Mouse (Mus musculus) urinary bladder, postnatal 25 days (tissue): ENCODE measurements around the gene Zfp558.
A peak's percentile ranks its signal among the peaks of the same experiment; 100 is the strongest.
"Not testable (repeated sequence)": the region's sequence is repeated elsewhere in the genome, so short reads cannot be mapped to it uniquely, and the experiment has no call there.

ENCODE experiments used
- DNase-seq: peaks from one replicate; pipeline ENCODE4 v3.0.0; 2022; ENCODE audit warnings: low spot score

Gene Zfp558

DNA sequence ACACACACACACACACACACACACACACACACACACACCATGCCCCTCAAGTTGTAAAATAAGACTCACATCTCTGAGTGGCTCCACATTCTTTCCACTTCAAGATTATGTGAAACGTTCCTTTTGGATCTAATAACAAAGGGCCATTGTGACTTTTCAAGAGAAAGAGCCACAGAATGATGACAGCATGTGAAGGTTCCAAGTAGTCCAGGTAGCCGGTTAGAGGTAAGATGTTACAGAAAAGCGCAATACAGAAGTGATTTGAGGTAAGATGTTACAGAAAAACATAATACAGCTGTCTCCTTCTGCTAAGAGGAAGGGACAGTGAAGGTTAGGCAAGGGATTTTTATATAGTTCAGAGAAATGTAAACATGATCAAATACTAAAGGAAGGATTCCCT lies at the start of gene Zfp558, which contains the start of gene Mbd3l1:
Zfp558 (minus strand) TSS at position 101 of the 400 bp plus-strand sequence.
Mbd3l1 (plus strand) TSS at position 192 of the 400 bp plus-strand sequence.
- no peak for DNase-seq

DNA sequence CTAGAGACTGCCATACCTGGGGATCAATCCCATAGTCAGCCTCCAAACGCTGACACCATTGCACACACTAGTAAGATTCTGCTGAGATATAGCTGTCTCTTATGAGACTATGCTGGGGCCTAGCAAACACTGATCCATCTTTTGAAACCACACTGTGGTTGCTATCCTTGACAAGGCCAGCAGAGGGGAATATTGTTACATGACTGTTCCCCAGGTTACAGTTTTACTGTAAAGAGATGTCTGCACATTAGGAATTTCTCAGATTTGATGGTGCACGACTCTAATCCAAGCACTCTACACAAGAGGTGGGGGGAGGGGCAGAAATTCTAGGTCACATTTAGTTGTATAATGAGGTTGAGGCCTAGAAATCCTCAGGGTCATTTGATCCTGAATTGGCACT lies 30.0 kb upstream of the Zfp558 start:
- DNase-seq, result no peak

DNA sequence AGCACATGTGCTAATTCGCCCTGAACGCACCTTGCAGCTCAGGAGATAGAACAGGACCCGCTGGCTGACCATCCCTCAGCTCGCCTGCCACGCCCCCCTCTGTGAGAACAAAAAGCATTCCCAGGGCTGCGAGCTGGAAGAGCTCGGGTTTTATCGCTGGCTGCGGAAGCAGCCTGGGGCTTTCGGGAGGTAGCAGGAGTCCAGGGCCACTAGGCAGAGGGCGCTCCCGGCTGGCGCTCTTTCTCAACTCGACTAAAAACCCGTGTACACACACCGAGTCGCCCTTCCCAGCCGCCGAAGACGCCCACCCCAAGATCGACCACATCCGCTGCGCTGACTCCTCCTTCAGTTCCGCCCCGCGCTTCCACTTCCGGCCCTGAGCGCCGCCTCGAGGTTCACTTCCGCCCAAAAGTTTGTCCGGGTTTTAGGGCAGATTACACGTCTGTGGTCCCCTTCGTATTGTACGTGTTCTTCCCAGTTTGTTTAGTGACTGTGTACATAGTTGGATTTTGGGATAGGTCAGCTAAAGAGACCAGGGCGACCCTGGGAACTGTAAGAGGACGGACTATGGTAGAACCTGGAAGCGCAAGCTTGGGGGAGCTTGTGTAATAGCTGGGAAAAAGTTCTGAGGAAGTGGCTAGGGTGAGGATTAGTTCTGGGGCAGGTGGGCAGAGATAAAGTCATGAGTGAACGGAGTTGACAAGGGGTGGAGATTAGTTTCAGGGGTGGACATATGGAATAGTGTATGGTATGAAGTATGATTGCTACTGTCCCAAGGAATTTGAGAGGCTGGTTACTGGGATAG lies 4.5 kb downstream of the Zfp558 start:
- peak; percentile 63 for DNase-seq

DNA sequence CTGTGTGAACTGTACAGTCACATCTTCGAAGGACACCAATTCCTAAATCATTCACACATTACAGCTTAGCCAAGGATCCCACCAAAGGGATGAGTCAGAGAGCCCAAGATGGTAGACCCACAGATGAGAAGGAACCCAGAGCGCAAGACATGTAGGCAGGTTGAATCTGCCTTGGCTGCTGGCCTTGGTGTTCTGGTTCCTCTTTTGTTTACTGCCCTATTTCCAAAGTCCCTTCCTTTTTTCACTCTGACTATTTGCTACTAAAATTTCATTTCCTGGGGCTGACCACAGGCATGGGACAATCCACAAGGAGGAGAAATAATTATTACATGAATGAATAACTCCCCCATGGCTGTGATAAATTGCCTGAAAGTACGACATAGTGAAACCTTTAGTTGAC lies 10.1 kb downstream of the Zfp558 start:
- no peak for DNase-seq

DNA sequence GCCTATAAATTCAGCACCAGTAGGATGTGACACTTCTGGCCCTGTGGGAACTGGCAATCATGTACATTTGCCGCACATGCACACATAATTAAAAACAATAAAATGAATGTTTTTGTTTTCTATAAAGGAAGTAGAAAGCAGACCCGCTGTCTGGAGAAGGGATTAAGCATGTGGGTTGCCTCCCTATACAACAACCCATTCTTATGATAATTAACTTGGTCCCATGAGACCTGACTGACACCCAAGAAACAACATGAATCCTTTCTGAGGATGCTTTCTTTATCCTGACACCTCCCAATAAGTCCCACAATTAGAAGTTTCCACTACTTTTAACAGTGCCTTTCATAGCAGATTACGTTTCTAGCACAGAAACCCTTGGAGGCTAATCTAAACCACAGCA lies 10.7 kb downstream of the Zfp558 start:
- DNase-seq, result no peak

DNA sequence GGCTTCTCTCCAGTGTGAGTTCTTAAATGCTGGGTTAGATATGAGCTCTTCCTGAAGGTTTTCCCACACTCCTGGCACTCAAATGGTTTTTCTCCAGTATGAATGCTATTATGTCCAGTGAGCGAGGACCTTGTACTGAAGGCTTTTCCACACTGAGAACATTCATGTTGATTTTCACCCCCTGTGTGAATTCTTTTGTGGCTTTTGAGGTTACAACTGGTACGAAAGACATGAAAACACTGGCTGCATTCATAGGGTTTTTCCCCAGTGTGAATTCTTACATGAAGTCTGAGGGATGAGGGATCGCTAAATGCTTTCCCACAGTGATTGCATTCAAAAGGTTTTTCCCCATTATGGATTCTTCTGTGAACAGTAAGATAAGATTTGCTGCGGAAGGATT lies 21.5 kb downstream of the Zfp558 start:
- DNase-seq, result no peak

DNA sequence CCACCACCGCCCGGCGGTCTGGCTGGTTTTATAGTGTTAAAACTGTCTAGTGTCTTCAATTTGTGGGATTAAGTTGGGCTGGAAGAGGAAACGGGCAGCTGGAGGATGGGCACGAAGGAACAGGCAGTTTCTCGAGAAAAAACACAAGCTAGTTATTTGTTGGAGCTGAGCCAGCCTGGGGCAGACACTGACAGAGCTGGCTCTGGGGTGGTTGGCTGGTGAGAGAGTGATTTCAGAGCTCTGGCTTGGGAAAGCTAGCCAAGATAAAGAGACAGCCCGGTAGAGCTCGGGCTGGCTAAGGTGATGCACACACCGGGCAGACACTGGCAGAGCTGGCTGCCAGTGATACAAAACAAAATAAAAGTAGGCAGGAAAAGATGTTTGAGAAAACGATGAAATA lies 46.4 kb downstream of the Zfp558 start:
- DNase-seq, result no peak

DNA sequence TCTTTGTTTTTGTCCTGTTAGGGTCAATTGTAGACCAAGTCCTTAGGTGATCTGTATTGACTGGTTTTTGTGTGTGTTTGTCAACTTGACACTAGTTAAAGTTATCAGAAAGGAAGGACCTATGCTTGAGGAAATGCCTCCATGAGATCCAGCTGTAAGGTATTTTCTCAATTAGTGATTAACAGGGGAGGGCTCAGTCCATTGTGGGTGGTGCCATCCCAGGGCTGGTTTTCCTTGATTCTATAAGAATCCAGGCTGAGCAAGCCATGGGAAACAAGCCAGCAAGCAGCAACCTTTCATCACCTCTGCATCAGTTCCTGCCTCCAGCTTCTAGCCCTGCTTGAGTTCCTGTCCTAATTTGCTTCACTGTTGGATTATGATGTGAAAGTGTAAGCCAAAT lies 47.7 kb downstream of the Zfp558 start, which contains the start of gene Mbd3l2:
Mbd3l2 (plus strand) TSS at position 301 of the 400 bp plus-strand sequence.
- DNase-seq, result no peak

DNA sequence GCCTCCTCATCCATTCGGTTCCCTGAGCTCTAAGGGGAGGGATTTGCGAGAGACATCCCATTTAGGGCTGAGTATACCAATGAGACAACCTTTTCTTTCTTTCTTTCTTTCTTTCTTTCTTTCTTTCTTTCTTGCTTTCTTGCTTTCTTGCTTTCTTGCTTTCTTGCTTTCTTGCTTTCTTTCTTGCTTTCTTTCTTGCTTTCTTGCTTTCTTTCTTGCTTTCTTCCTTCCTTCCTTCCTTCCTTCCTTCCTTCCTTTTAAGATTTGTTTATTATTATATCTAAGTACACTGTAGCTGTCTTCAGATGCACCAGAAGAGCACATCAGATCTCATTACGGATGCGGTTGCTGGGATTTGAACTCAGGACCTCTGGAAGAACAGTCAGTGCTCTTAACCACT lies 65.7 kb downstream of the Zfp558 start:
- not testable (repeated sequence) for DNase-seq
